16 mouse cellular contexts compared by ENCODE assay signal in the genomic region with DNA sequence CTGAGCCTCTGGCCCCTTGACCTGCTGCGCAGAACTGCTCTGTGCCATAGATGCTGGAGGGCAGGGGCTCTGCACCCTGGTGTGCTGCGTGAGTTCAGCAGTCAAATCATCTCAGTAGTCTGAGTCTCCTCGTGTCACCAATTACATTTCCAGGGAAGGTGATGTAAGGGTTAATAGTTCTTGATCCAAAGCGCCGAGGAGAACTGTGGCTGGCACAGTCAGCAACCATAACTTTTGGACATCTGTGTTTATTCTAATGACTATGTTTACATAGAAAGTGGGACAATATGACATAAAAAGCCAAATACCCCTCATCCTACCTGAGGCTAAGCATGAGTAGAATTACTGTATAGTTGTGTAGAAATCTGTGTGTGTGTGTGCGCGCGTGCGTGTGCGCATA. TPM values are rescaled to one million over a fixed set of nuclear protein-coding genes. Genes with fewer than 3 reads are reported as not detected.
DNase-seq lines count a peak whose midpoint lies in the region; ATAC-seq lines count a peak whose summit lies in the region.
"Had no signal": no experiment of that assay in that cellular context is flagged by ENCODE, and none has a peak within 500 bp of the region (broad histone marks: within the 10 kb centered on the region; RNA-seq: fewer than 3 reads in every experiment).

No protein-coding gene starts in this region.

- H3K4me1 ChIP-seq in midbrain, embryonic 13.5 days (replicated peaks), result peaks cover 47% of the 10 kb centered on the region
- peaks cover 48% of the 10 kb centered on the region for H3K4me1 ChIP-seq in midbrain, embryonic 10.5 days
- H3K4me1 ChIP-seq in hindbrain, embryonic 11.5 days (replicated peaks; ENCODE audit: control insufficient read depth, insufficient read depth, low read length), result 0 out of 2 replicates have a peak, but pooled peaks cover 3% of the 10 kb centered on the region
- H3K4me1 ChIP-seq in midbrain, embryonic 15.5 days, result peaks cover 44% of the 10 kb centered on the region
- peaks cover 15% of the 10 kb centered on the region; the same call in 1 of the 2 replicates for H3K4me1 ChIP-seq in heart, embryonic 12.5 days (replicated peaks)

- peak overlapping the region; percentile 22 for H3K4me2 ChIP-seq in midbrain, embryonic 13.5 days (replicated peaks)
- no peak overlapping the region for H3K4me2 ChIP-seq in hindbrain, embryonic 11.5 days (replicated peaks; ENCODE audit: low read depth, low read length)
- H3K4me2 ChIP-seq in midbrain, embryonic 15.5 days, result peak overlapping the region; percentile 2; the same call in 1 of the 2 replicates
- no peak overlapping the region for H3K4me2 ChIP-seq in heart, embryonic 12.5 days
- H3K4me2 ChIP-seq: kidney, embryonic 15.5 days; liver, embryonic 15.5 days had no signal

- peak overlapping the region; percentile 17; the same call in 1 of the 2 replicates for H3K9ac ChIP-seq in midbrain, embryonic 13.5 days (replicated peaks)
- no peak overlapping the region for H3K9ac ChIP-seq in hindbrain, embryonic 11.5 days (ENCODE audit: low read depth, low read length)
- peak overlapping the region; percentile 14; the same call in 1 of the 2 replicates for H3K9ac ChIP-seq in midbrain, embryonic 15.5 days
- H3K9ac ChIP-seq in heart, embryonic 12.5 days, result no peak overlapping the region
- H3K9ac ChIP-seq: kidney, embryonic 15.5 days; liver, embryonic 15.5 days had no signal

- no peaks in the 10 kb centered on the region for H3K9me3 ChIP-seq in midbrain, embryonic 13.5 days
- H3K9me3 ChIP-seq in midbrain, embryonic 10.5 days (replicated peaks), result no peaks in the 10 kb centered on the region
- H3K9me3 ChIP-seq in hindbrain, embryonic 11.5 days (ENCODE audit: control insufficient read depth, low read length), result no peaks in the 10 kb centered on the region
- H3K9me3 ChIP-seq in midbrain, embryonic 15.5 days, result no peaks in the 10 kb centered on the region
- no peaks in the 10 kb centered on the region; the same call in 1 of the 2 replicates for H3K9me3 ChIP-seq in heart, embryonic 12.5 days (replicated peaks)
- H3K9me3 ChIP-seq: heart, embryonic 10.5 days; kidney, embryonic 15.5 days; liver, embryonic 15.5 days had no signal

- no peak overlapping the region for H3K4me3 ChIP-seq in midbrain, embryonic 13.5 days (replicated peaks)
- H3K4me3 ChIP-seq in midbrain, embryonic 10.5 days, result no peak overlapping the region
- H3K4me3 ChIP-seq in hindbrain, embryonic 11.5 days (ENCODE audit: low read depth, low read length), result no peak overlapping the region
- H3K4me3 ChIP-seq in midbrain, embryonic 15.5 days, result no peak overlapping the region; the same call in 1 of the 2 replicates
- H3K4me3 ChIP-seq in heart, embryonic 12.5 days, result no peak overlapping the region
- H3K4me3 ChIP-seq: heart, embryonic 10.5 days; kidney, embryonic 15.5 days; liver, embryonic 15.5 days had no signal

- 68% methylated on average over 10 of the region's 10 CpGs for WGBS in midbrain, embryonic 13.5 days
- WGBS in midbrain, embryonic 10.5 days, result 78% methylated on average over 10 of the region's 10 CpGs
- WGBS in hindbrain, embryonic 11.5 days, result 68% methylated on average over 10 of the region's 10 CpGs
- WGBS in midbrain, embryonic 15.5 days, result 63% methylated on average over 10 of the region's 10 CpGs
- 82% methylated on average over 10 of the region's 10 CpGs for WGBS in heart, embryonic 12.5 days

- no peak for ATAC-seq in midbrain, embryonic 13.5 days
- ATAC-seq in hindbrain, embryonic 11.5 days (ENCODE audit: low FRiP score), result no peak
- ATAC-seq in midbrain, embryonic 15.5 days (replicated peaks), result no peak
- no peak for ATAC-seq in heart, embryonic 12.5 days (ENCODE audit: insufficient number of reproducible peaks, low FRiP score)
- ATAC-seq: activated CD4-positive, CD25-positive, alpha-beta regulatory T cell, adult 4 months; intestine, embryonic 16.5 days; Patski had no signal

- peaks cover 6% of the 10 kb centered on the region; the same call in 1 of the 2 replicates for H3K27me3 ChIP-seq in midbrain, embryonic 13.5 days
- peaks cover 36% of the 10 kb centered on the region for H3K27me3 ChIP-seq in midbrain, embryonic 10.5 days (ENCODE audit: low read depth, poor library complexity, severe bottlenecking)
- 0 out of 2 replicates have a peak, but pooled peaks cover 2% of the 10 kb centered on the region for H3K27me3 ChIP-seq in hindbrain, embryonic 11.5 days (ENCODE audit: control insufficient read depth, insufficient read depth, low read length)
- H3K27me3 ChIP-seq in midbrain, embryonic 15.5 days (replicated peaks), result no peaks in the 10 kb centered on the region
- no peaks in the 10 kb centered on the region for H3K27me3 ChIP-seq in heart, embryonic 12.5 days (replicated peaks)
- H3K27me3 ChIP-seq: kidney, embryonic 15.5 days; Patski had no signal

- H3K27ac ChIP-seq in midbrain, embryonic 13.5 days, result peak overlapping the region; percentile 19
- no peak overlapping the region for H3K27ac ChIP-seq in midbrain, embryonic 10.5 days (replicated peaks)
- 0 out of 2 replicates have a peak overlapping the region, but pooled peaks have one; percentile 32 for H3K27ac ChIP-seq in hindbrain, embryonic 11.5 days (ENCODE audit: low read depth, low read length)
- no peak overlapping the region for H3K27ac ChIP-seq in midbrain, embryonic 15.5 days
- H3K27ac ChIP-seq in heart, embryonic 12.5 days (ENCODE audit: poor library complexity, severe bottlenecking), result no peak overlapping the region
- H3K27ac ChIP-seq: heart, embryonic 10.5 days; liver, embryonic 15.5 days had no signal

- no peak for DNase-seq in midbrain, embryonic 10.5 days (ENCODE audit: low spot score)
- DNase-seq in hindbrain, embryonic 11.5 days (ENCODE audit: low spot score), result no peak
- no peak for DNase-seq in lung, postnatal 4 days
- DNase-seq in ovary, postnatal 36 days (ENCODE audit: low spot score), result no peak
- DNase-seq: gastrocnemius, postnatal 14 days; lung, postnatal 10 days; right cerebral cortex, postnatal 4 days had no signal

- no peaks in the 10 kb centered on the region for H3K36me3 ChIP-seq in midbrain, embryonic 13.5 days
- H3K36me3 ChIP-seq in midbrain, embryonic 10.5 days, result peaks cover 4% of the 10 kb centered on the region; the same call in 1 of the 2 replicates
- no peaks in the 10 kb centered on the region for H3K36me3 ChIP-seq in hindbrain, embryonic 11.5 days (ENCODE audit: control insufficient read depth, insufficient read depth, low read length)
- H3K36me3 ChIP-seq in midbrain, embryonic 15.5 days (replicated peaks), result no peaks in the 10 kb centered on the region
- H3K36me3 ChIP-seq in heart, embryonic 12.5 days, result peaks cover 10% of the 10 kb centered on the region
- H3K36me3 ChIP-seq: liver, embryonic 15.5 days had no signal

RNA-seq across cellular contexts. Expression of a gene that starts 3.6 kb away (rescaled TPM):
- polyA plus RNA-seq in midbrain, embryonic 13.5 days (2015; fragmentation: Nextera tagmentation; extraction: Ambion mirVana), result 11.3 and 15.9 TPM in 2 replicates
- polyA plus RNA-seq in midbrain, embryonic 10.5 days (2016; fragmentation: Nextera tagmentation; extraction: Ambion mirVana), result 7.6 and 10.0 TPM in 2 replicates
- polyA plus RNA-seq in hindbrain, embryonic 11.5 days (2014; fragmentation: Nextera tagmentation; extraction: Ambion mirVana), result 13.0 and 13.1 TPM in 2 replicates
- 21.3 and 21.5 TPM in 2 replicates for polyA plus RNA-seq in midbrain, embryonic 15.5 days (2015; fragmentation: Nextera tagmentation; extraction: Ambion mirVana)
- polyA plus RNA-seq in heart, embryonic 12.5 days (2016; fragmentation: Nextera tagmentation; extraction: Ambion mirVana), result 5.0 and 6.1 TPM in 2 replicates

Comparison
In these comparisons a context has a peak if more than half of its experiments do, and no peak if none do; other contexts are left out.
1. H3K27ac ChIP-seq: peak in midbrain, embryonic 13.5 days (single experiment) and hindbrain, embryonic 11.5 days (single experiment); none in midbrain, embryonic 10.5 days (single experiment), midbrain, embryonic 15.5 days (single experiment) and heart, embryonic 12.5 days (single experiment).
2. H3K4me2 ChIP-seq: peak in midbrain, embryonic 13.5 days (single experiment) and midbrain, embryonic 15.5 days (single experiment); none in hindbrain, embryonic 11.5 days (single experiment) and heart, embryonic 12.5 days (single experiment).
3. H3K9ac ChIP-seq: peak in midbrain, embryonic 13.5 days (single experiment) and midbrain, embryonic 15.5 days (single experiment); none in hindbrain, embryonic 11.5 days (single experiment) and heart, embryonic 12.5 days (single experiment).